Mouse (Mus musculus): ENCODE results near the gene 9030612E09Rik.

The 9030612E09Rik gene

DNA sequence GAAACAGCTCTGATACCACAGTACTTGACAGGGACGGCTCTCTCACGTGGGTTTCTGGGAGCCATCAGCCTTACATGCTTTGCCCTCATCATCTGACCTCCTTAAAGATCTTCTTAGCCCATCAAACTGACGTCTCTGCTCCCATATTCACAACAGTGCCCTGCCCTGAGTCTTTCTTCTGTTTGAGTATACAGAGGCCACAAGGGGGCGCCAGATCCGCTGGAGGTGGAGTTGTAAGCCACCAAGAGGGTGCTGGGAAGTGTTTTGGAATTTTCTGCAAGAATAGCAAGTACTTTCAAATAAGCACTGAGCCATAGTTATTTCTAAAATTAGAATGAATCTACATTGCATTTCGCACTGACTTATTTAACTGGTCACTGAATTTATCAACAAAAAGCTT lies 37.4 kb downstream of the 9030612E09Rik start:
- peak; percentile 22 for DNase-seq

- DNase-seq: no peak
These were observed 42.9 kb downstream of the 9030612E09Rik start for GRCm38 (mm10) chr10:43217361-43217900.

- DNase-seq: no peak
These were observed 46.0 kb downstream of the 9030612E09Rik start for GRCm38 (mm10) chr10:43220479-43220878.

- DNase-seq: peak; percentile 95
These were observed 46.6 kb downstream of the 9030612E09Rik start, which contains the start of gene Pdss2 for GRCm38 (mm10) chr10:43220910-43221625. Gene Pdss2, plus strand, starts transcription at chr10:43221486.

DNA sequence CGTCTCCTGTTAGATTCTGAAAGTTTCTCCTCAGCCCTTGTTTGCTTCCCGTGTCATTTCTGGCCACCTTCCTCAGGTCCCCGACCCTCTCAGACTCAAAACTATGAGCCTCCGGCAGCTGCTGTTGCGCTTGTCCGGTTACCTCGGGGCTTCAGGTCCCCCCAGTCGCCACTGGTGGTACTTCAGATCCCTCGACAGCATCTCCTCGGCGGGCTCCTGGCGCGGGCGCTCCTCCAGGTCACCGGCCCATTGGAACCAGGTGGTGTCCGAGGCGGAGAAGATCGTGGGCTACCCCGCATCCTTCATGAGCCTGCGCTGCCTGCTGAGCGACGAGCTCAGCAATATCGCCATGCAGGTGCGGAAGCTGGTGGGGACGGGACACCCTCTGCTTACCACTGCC lies 47.2 kb downstream of the 9030612E09Rik start:
- no peak for DNase-seq

DNA sequence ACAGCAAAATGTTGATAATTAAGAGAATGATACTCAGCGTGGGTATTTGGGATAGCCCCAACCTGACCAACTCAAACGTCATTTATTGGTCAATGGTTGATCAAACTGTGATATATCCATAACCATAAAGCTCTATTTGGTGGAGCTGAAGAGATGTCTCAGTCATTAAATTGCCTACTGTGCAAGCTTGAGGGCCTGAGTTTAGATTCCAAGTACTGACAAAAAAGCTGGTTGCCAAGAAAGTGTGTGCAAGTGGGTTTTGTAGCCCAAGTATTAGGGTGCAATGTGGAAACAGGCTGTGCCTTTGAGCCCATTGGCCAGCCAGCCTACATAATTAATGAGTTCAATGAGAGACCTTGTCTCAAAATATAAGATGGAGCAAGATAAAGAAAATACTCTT lies 48.9 kb downstream of the 9030612E09Rik start:
- no peak for DNase-seq

All from kidney, adult 18-20 months (tissue).